Mouse (Mus musculus): ENCODE results near the gene Rassf3. TPM values are rescaled to one million over a fixed set of nuclear protein-coding genes. Genes with fewer than 3 reads are reported as not detected.

The Rassf3 gene
- 12.3 and 12.8 TPM in 2 replicates for polyA plus RNA-seq (2016; fragmentation: Nextera tagmentation; extraction: Ambion mirVana)

- Histone ChIP-seq H3K9me3 (replicated peaks) (no peaks in the 10 kb centered on the region), H3K9ac (peak within 1 kb of the TSS; percentile 84), H3K4me3 (peak within 1 kb of the TSS; percentile 80), H3K36me3 (no peaks in the 10 kb centered on the region), H3K4me1 (peaks cover 58% of the 10 kb centered on the region), H3K27me3 (replicated peaks) (no peaks in the 10 kb centered on the region; the same call in 1 of the 2 replicates), H3K4me2 (peak within 1 kb of the TSS; percentile 99), H3K27ac (peak within 1 kb of the TSS; percentile 87)
- ATAC-seq: peak; percentile 92
- WGBS (ENCODE audit: insufficient replicate concordance): under 1% methylated on average over 55 of the region's 62 CpGs
Observed at GRCm38 (mm10) chr10:121476190-121476967, at the start of gene Rassf3. TSS of gene Rassf3 (minus strand) at chr10:121476347.

GRCm38 (mm10) chr10:121520923-121521585, 44.9 kb upstream of the Rassf3 start:
- no peaks in the 10 kb centered on the region for H3K9me3 ChIP-seq (replicated peaks)
- peak; percentile 40; the same call in 1 of the 2 replicates for ATAC-seq
- no peaks in the 10 kb centered on the region for H3K36me3 ChIP-seq
- peaks cover 1% of the 10 kb centered on the region for H3K4me1 ChIP-seq
- peak overlapping the region; percentile 29; the same call in 1 of the 2 replicates for H3K27ac ChIP-seq
- no peak overlapping the region for H3K4me2 ChIP-seq
- H3K4me3 ChIP-seq: no peak overlapping the region
- H3K27me3 ChIP-seq (replicated peaks): no peaks in the 10 kb centered on the region
- no peak overlapping the region for H3K9ac ChIP-seq
- WGBS (ENCODE audit: insufficient replicate concordance): 54% methylated on average over 12 of the region's 12 CpGs

GRCm38 (mm10) chr10:121519710-121520109, 43.6 kb upstream of the Rassf3 start:
- Histone ChIP-seq H3K4me1 (peaks cover 4% of the 10 kb centered on the region), H3K9me3 (replicated peaks) (no peaks in the 10 kb centered on the region), H3K27me3 (replicated peaks) (no peaks in the 10 kb centered on the region), H3K27ac (no peak overlapping the region), H3K4me3 (no peak overlapping the region), H3K4me2 (no peak overlapping the region), H3K36me3 (no peaks in the 10 kb centered on the region), H3K9ac (no peak overlapping the region)
- ATAC-seq: no peak
- WGBS (ENCODE audit: insufficient replicate concordance): 43% methylated on average over 2 of the region's 2 CpGs

GRCm38 (mm10) chr10:121516008-121516600, 40.0 kb upstream of the Rassf3 start:
- H3K36me3 ChIP-seq: no peaks in the 10 kb centered on the region
- no peak overlapping the region for H3K4me2 ChIP-seq
- H3K4me1 ChIP-seq: peaks cover 4% of the 10 kb centered on the region
- no peak overlapping the region for H3K27ac ChIP-seq
- no peaks in the 10 kb centered on the region for H3K27me3 ChIP-seq (replicated peaks)
- H3K9ac ChIP-seq: no peak overlapping the region
- H3K9me3 ChIP-seq (replicated peaks): no peaks in the 10 kb centered on the region
- WGBS (ENCODE audit: insufficient replicate concordance): 29% methylated on average over 18 of the region's 18 CpGs
- H3K4me3 ChIP-seq: no peak overlapping the region
- peak; percentile 51 for ATAC-seq

GRCm38 (mm10) chr10:121509751-121510643, 33.9 kb upstream of the Rassf3 start:
- Histone ChIP-seq H3K27me3 (replicated peaks) (no peaks in the 10 kb centered on the region), H3K27ac (peak overlapping the region; percentile 71), H3K4me3 (peak overlapping the region; percentile 25), H3K4me1 (peaks cover 56% of the 10 kb centered on the region), H3K9ac (peak overlapping the region; percentile 43; the same call in 1 of the 2 replicates), H3K9me3 (replicated peaks) (no peaks in the 10 kb centered on the region), H3K36me3 (no peaks in the 10 kb centered on the region), H3K4me2 (peak overlapping the region; percentile 64)
- ATAC-seq: peak; percentile 31
- WGBS (ENCODE audit: insufficient replicate concordance): 22% methylated on average over 24 of the region's 24 CpGs

GRCm38 (mm10) chr10:121507755-121508544, 31.8 kb upstream of the Rassf3 start:
- 81% methylated on average over 16 of the region's 16 CpGs for WGBS (ENCODE audit: insufficient replicate concordance)

GRCm38 (mm10) chr10:121506731-121507583, 30.8 kb upstream of the Rassf3 start:
- Histone ChIP-seq H3K27ac (peak overlapping the region; percentile 72), H3K9me3 (replicated peaks) (no peaks in the 10 kb centered on the region), H3K9ac (peak overlapping the region; percentile 32; the same call in 1 of the 2 replicates), H3K36me3 (no peaks in the 10 kb centered on the region), H3K27me3 (replicated peaks) (no peaks in the 10 kb centered on the region), H3K4me2 (peak overlapping the region; percentile 15; the same call in 1 of the 2 replicates), H3K4me3 (no peak overlapping the region), H3K4me1 (peaks cover 64% of the 10 kb centered on the region)
- 46% methylated on average over 29 of the region's 29 CpGs for WGBS (ENCODE audit: insufficient replicate concordance)
- peak; percentile 56 for ATAC-seq

More at GRCm38 (mm10) chr10:121507755-121508544, 31.8 kb upstream of the Rassf3 start:
- no peak overlapping the region for H3K9ac ChIP-seq
- H3K4me2 ChIP-seq: 0 out of 2 replicates have a peak overlapping the region, but pooled peaks have one; percentile 9
- H3K4me3 ChIP-seq: no peak overlapping the region
- no peak for ATAC-seq
- no peaks in the 10 kb centered on the region for H3K27me3 ChIP-seq (replicated peaks)
- peaks cover 64% of the 10 kb centered on the region for H3K4me1 ChIP-seq
- no peaks in the 10 kb centered on the region for H3K9me3 ChIP-seq (replicated peaks)
- no peak overlapping the region for H3K27ac ChIP-seq
- H3K36me3 ChIP-seq: no peaks in the 10 kb centered on the region

- ATAC-seq: no peak
- Histone ChIP-seq H3K9ac (peak overlapping the region; percentile 71; the same call in 1 of the 2 replicates), H3K27me3 (replicated peaks) (no peaks in the 10 kb centered on the region), H3K4me3 (peak overlapping the region; percentile 49; the same call in 1 of the 2 replicates), H3K9me3 (replicated peaks) (no peaks in the 10 kb centered on the region), H3K4me2 (peak overlapping the region; percentile 82), H3K4me1 (peaks cover 71% of the 10 kb centered on the region), H3K27ac (peak overlapping the region; percentile 87), H3K36me3 (no peaks in the 10 kb centered on the region)
- 53% methylated on average over 7 of the region's 7 CpGs for WGBS (ENCODE audit: insufficient replicate concordance)
Observed at GRCm38 (mm10) chr10:121505929-121506328, 29.8 kb upstream of the Rassf3 start.

GRCm38 (mm10) chr10:121504973-121505911, 29.1 kb upstream of the Rassf3 start:
- peak; percentile 93 for ATAC-seq
- 12% methylated on average over 35 of the region's 35 CpGs for WGBS (ENCODE audit: insufficient replicate concordance)
- H3K4me1 ChIP-seq: peaks cover 72% of the 10 kb centered on the region
- no peaks in the 10 kb centered on the region for H3K36me3 ChIP-seq
- H3K9ac ChIP-seq: peak overlapping the region; percentile 71
- peak overlapping the region; percentile 87 for H3K27ac ChIP-seq
- H3K4me3 ChIP-seq: peak overlapping the region; percentile 49
- H3K9me3 ChIP-seq (replicated peaks): no peaks in the 10 kb centered on the region
- H3K4me2 ChIP-seq: peak overlapping the region; percentile 82
- H3K27me3 ChIP-seq (replicated peaks): no peaks in the 10 kb centered on the region

All from liver, embryonic 12.5 days (tissue).